Mouse (Mus musculus): ENCODE data around the gene Dhrs7b. TPM values are rescaled to one million over a fixed set of nuclear protein-coding genes. Genes with fewer than 3 reads are reported as not detected.
A peak's percentile ranks its signal among the peaks of the same experiment; 100 is the strongest.

Dhrs7b gene
- total and polyA plus RNA-seq, 3 experiments, result 3.2 to 21.9 (median 15.7) TPM

- no peaks in the 10 kb centered on the region for H3K27me3 ChIP-seq (ENCODE audit: insufficient read depth, low read length)
- TF ChIP-seq GATA1 (IDR thresholded peaks at IDR 0.05; ENCODE audit: borderline replicate concordance, low read length) (no peak), POLR2AphosphoS5 (IDR thresholded peaks at IDR 0.05; ENCODE audit: insufficient replicate concordance, low read depth, low read length) (no peak), TAL1 (conservative IDR thresholded peaks at IDR 0.05; ENCODE audit: low read depth, low read length) (no peak), CTCF (IDR thresholded peaks at IDR 0.05; ENCODE audit: low read depth, low read length) (no peak), GATA2 (IDR thresholded peaks at IDR 0.05; ENCODE audit: borderline replicate concordance, low read depth, low read length) (no peak)
- DNase-seq (ENCODE audit: low spot score) (no peak), ATAC-seq (ENCODE audit: extremely low read depth, insufficient number of reproducible peaks, low FRiP score, poor library complexity, severe bottlenecking) (no peak)
- no peak overlapping the region for H3K4me3 ChIP-seq (ENCODE audit: low read depth, low read length)
- H3K36me3 ChIP-seq (replicated peaks), result peaks cover 94% of the 10 kb centered on the region
- peaks cover 69% of the 10 kb centered on the region for H3K4me1 ChIP-seq (ENCODE audit: insufficient read depth, low read depth, low read length)
- no peaks in the 10 kb centered on the region for H3K9me3 ChIP-seq (replicated peaks)
Observed at GRCm38 (mm10) chr11:60871409-60871808, 41.0 kb downstream of the Dhrs7b start.

GRCm38 (mm10) chr11:60873101-60873500, 42.7 kb downstream of the Dhrs7b start:
- H3K36me3 ChIP-seq (replicated peaks), result peaks cover 85% of the 10 kb centered on the region
- no peaks in the 10 kb centered on the region for H3K9me3 ChIP-seq (replicated peaks)
- no peaks in the 10 kb centered on the region for H3K27me3 ChIP-seq (ENCODE audit: insufficient read depth, low read length)
- TF ChIP-seq TAL1 (conservative IDR thresholded peaks at IDR 0.05; ENCODE audit: low read depth, low read length) (no peak), GATA2 (IDR thresholded peaks at IDR 0.05; ENCODE audit: borderline replicate concordance, low read depth, low read length) (no peak), GATA1 (IDR thresholded peaks at IDR 0.05; ENCODE audit: borderline replicate concordance, low read length) (no peak), POLR2AphosphoS5 (IDR thresholded peaks at IDR 0.05; ENCODE audit: insufficient replicate concordance, low read depth, low read length) (no peak), CTCF (IDR thresholded peaks at IDR 0.05; ENCODE audit: low read depth, low read length) (no peak)
- H3K4me1 ChIP-seq (ENCODE audit: insufficient read depth, low read depth, low read length), result peaks cover 68% of the 10 kb centered on the region
- DNase-seq (ENCODE audit: low spot score) (no peak), ATAC-seq (ENCODE audit: extremely low read depth, insufficient number of reproducible peaks, low FRiP score, poor library complexity, severe bottlenecking) (no peak)
- no peak overlapping the region for H3K4me3 ChIP-seq (ENCODE audit: low read depth, low read length)

- Histone ChIP-seq H3K4me1 (ENCODE audit: insufficient read depth, low read depth, low read length) (peaks cover 65% of the 10 kb centered on the region), H3K4me3 (ENCODE audit: low read depth, low read length) (peak overlapping the region; percentile 86), H3K36me3 (replicated peaks) (peaks cover 52% of the 10 kb centered on the region), H3K27me3 (ENCODE audit: insufficient read depth, low read length) (no peaks in the 10 kb centered on the region), H3K9me3 (replicated peaks) (no peaks in the 10 kb centered on the region)
- ATAC-seq (ENCODE audit: extremely low read depth, insufficient number of reproducible peaks, low FRiP score, poor library complexity, severe bottlenecking) (no peak), DNase-seq (ENCODE audit: low spot score) (peak; percentile 46)
- TF ChIP-seq CTCF (IDR thresholded peaks at IDR 0.05; ENCODE audit: low read depth, low read length) (no peak), GATA1 (IDR thresholded peaks at IDR 0.05; ENCODE audit: borderline replicate concordance, low read length) (no peak), POLR2AphosphoS5 (IDR thresholded peaks at IDR 0.05; ENCODE audit: insufficient replicate concordance, low read depth, low read length) (no peak), TAL1 (conservative IDR thresholded peaks at IDR 0.05; ENCODE audit: low read depth, low read length) (no peak), GATA2 (IDR thresholded peaks at IDR 0.05; ENCODE audit: borderline replicate concordance, low read depth, low read length) (no peak)
Observed at GRCm38 (mm10) chr11:60878056-60878612, 47.7 kb downstream of the Dhrs7b start.

- TF ChIP-seq GATA2 (IDR thresholded peaks at IDR 0.05; ENCODE audit: borderline replicate concordance, low read depth, low read length), result no peak
- H3K36me3 ChIP-seq (replicated peaks), result peaks cover 50% of the 10 kb centered on the region
- DNase-seq (ENCODE audit: low spot score), result peak; percentile 90
- no peaks in the 10 kb centered on the region for H3K9me3 ChIP-seq (replicated peaks)
- peaks cover 60% of the 10 kb centered on the region for H3K4me1 ChIP-seq (ENCODE audit: insufficient read depth, low read depth, low read length)
- peak within 1 kb of the TSS; percentile 86 for H3K4me3 ChIP-seq (ENCODE audit: low read depth, low read length)
- no peaks in the 10 kb centered on the region for H3K27me3 ChIP-seq (ENCODE audit: insufficient read depth, low read length)
- peak; percentile 96 for ATAC-seq (ENCODE audit: extremely low read depth, insufficient number of reproducible peaks, low FRiP score, poor library complexity, severe bottlenecking)
Observed at GRCm38 (mm10) chr11:60878675-60879294, 48.4 kb downstream of the Dhrs7b start, which contains the start of gene Tmem11. Gene Tmem11, minus strand, starts transcription at chr11:60879272.

- Histone ChIP-seq H3K36me3 (replicated peaks) (peaks cover 44% of the 10 kb centered on the region), H3K4me1 (ENCODE audit: insufficient read depth, low read depth, low read length) (peaks cover 54% of the 10 kb centered on the region), H3K4me3 (ENCODE audit: low read depth, low read length) (peak overlapping the region; percentile 86), H3K27me3 (ENCODE audit: insufficient read depth, low read length) (no peaks in the 10 kb centered on the region), H3K9me3 (replicated peaks) (no peaks in the 10 kb centered on the region)
- DNase-seq (ENCODE audit: low spot score), result peak; percentile 43
- ATAC-seq (ENCODE audit: extremely low read depth, insufficient number of reproducible peaks, low FRiP score, poor library complexity, severe bottlenecking), result peak; percentile 42
- TF ChIP-seq TAL1 (conservative IDR thresholded peaks at IDR 0.05; ENCODE audit: low read depth, low read length) (no peak), GATA1 (IDR thresholded peaks at IDR 0.05; ENCODE audit: borderline replicate concordance, low read length) (no peak), POLR2AphosphoS5 (IDR thresholded peaks at IDR 0.05; ENCODE audit: insufficient replicate concordance, low read depth, low read length) (no peak), CTCF (IDR thresholded peaks at IDR 0.05; ENCODE audit: low read depth, low read length) (peak; percentile 78), GATA2 (IDR thresholded peaks at IDR 0.05; ENCODE audit: borderline replicate concordance, low read depth, low read length) (no peak)
Observed at GRCm38 (mm10) chr11:60879423-60879822, 49.0 kb downstream of the Dhrs7b start.

- no peak overlapping the region for H3K4me3 ChIP-seq (ENCODE audit: low read depth, low read length)
- H3K36me3 ChIP-seq (replicated peaks), result peaks cover 33% of the 10 kb centered on the region
- H3K27me3 ChIP-seq (ENCODE audit: insufficient read depth, low read length), result no peaks in the 10 kb centered on the region; the same call in 1 of the 2 replicates
- DNase-seq (ENCODE audit: low spot score) (no peak), ATAC-seq (ENCODE audit: extremely low read depth, insufficient number of reproducible peaks, low FRiP score, poor library complexity, severe bottlenecking) (no peak)
- H3K4me1 ChIP-seq (ENCODE audit: insufficient read depth, low read depth, low read length), result peaks cover 43% of the 10 kb centered on the region
- TF ChIP-seq TAL1 (conservative IDR thresholded peaks at IDR 0.05; ENCODE audit: low read depth, low read length) (no peak), CTCF (IDR thresholded peaks at IDR 0.05; ENCODE audit: low read depth, low read length) (no peak), GATA2 (IDR thresholded peaks at IDR 0.05; ENCODE audit: borderline replicate concordance, low read depth, low read length) (no peak), GATA1 (IDR thresholded peaks at IDR 0.05; ENCODE audit: borderline replicate concordance, low read length) (no peak), POLR2AphosphoS5 (IDR thresholded peaks at IDR 0.05; ENCODE audit: insufficient replicate concordance, low read depth, low read length) (no peak)
- H3K9me3 ChIP-seq (replicated peaks), result no peaks in the 10 kb centered on the region
Observed at GRCm38 (mm10) chr11:60880559-60880958, 50.1 kb downstream of the Dhrs7b start.
